In genomic region chr14:21519307-21519706, GRCm38 (mm10) we compare ENCODE assay signal across 24 mouse cellular contexts. TPM values are rescaled to one million over a fixed set of nuclear protein-coding genes. Genes with fewer than 3 reads are reported as not detected.
DNase-seq lines count a peak whose midpoint lies in the region; ATAC-seq and TF ChIP-seq lines count a peak whose summit lies in the region.
"Had no signal": no experiment of that assay in that cellular context is flagged by ENCODE, and none has a peak within 500 bp of the region (broad histone marks: within the 10 kb centered on the region; RNA-seq: fewer than 3 reads in every experiment).

No protein-coding gene starts in this region.

- H3K27me3 ChIP-seq in liver, embryonic 15.5 days = no peaks in the 10 kb centered on the region
- H3K27me3 ChIP-seq: forebrain, embryonic 13.5 days; hindbrain, embryonic 12.5 days had no signal

- H3K4me1 ChIP-seq in liver, embryonic 15.5 days (replicated peaks) = peaks cover 28% of the 10 kb centered on the region

- no peak overlapping the region for H3K9ac ChIP-seq in liver, embryonic 15.5 days
- H3K9ac ChIP-seq: forebrain, embryonic 13.5 days; hindbrain, embryonic 12.5 days had no signal

- TF ChIP-seq CTCF in left cerebral cortex, adult 2 months (IDR thresholded peaks at IDR 0.05) = no peak

- WGBS in liver, embryonic 15.5 days (ENCODE audit: insufficient replicate concordance) = 32% methylated on average over 3 of the region's 3 CpGs

- DNase-seq in adrenal gland, adult 2 months = peak; percentile 42
- no peak for DNase-seq in adrenal gland, adult 8-10 months
- no peak for DNase-seq in left cerebral cortex, adult 2 months (ENCODE audit: extremely low spot score in 1 of 2, low spot score in 2 of 2)
- no peak for DNase-seq in left cerebral cortex, adult 18-20 months (ENCODE audit: low spot score in 2 of 2)
- DNase-seq in cerebellum, adult 8-10 months = no peak
- DNase-seq in cerebellum, adult 9-11 months = no peak
- DNase-seq in urinary bladder, postnatal 10 days (ENCODE audit: low spot score) = no peak
- DNase-seq: cerebellum, adult 2 months; gastrocnemius, postnatal 36 days; heart, postnatal 10 days; kidney, adult 2 months; kidney, postnatal 14 days; layer of hippocampus, adult 9-11 months; lung, adult 2 months; lung, postnatal 36 days; retina, postnatal 1 day; right cerebral cortex, postnatal 4 days; thymus, adult 2 months had no signal

- H3K9me3 ChIP-seq in liver, embryonic 15.5 days (replicated peaks) = no peaks in the 10 kb centered on the region
- H3K9me3 ChIP-seq: forebrain, embryonic 13.5 days; hindbrain, embryonic 12.5 days; midbrain, embryonic 10.5 days had no signal

- intact Hi-C loops in left cerebral cortex, adult 2 months (cut with DNase I) = no loop called here

- H3K27ac ChIP-seq in left cerebral cortex, adult 2 months = peak overlapping the region; percentile 54
- peak overlapping the region; percentile 19; the same call in 1 of the 2 replicates for H3K27ac ChIP-seq in liver, embryonic 15.5 days (replicated peaks)
- H3K27ac ChIP-seq: forebrain, embryonic 13.5 days; hindbrain, embryonic 12.5 days; midbrain, embryonic 10.5 days had no signal

- H3K4me2 ChIP-seq in liver, embryonic 15.5 days = peak overlapping the region; percentile 40
- H3K4me2 ChIP-seq: forebrain, embryonic 13.5 days; hindbrain, embryonic 12.5 days had no signal

- no peak overlapping the region for H3K4me3 ChIP-seq in left cerebral cortex, adult 2 months
- H3K4me3 ChIP-seq in liver, embryonic 15.5 days (replicated peaks) = no peak overlapping the region
- H3K4me3 ChIP-seq: erythroblast, embryonic 14.5 days; forebrain, embryonic 13.5 days; hindbrain, embryonic 12.5 days; midbrain, embryonic 10.5 days had no signal

- peaks cover 13% of the 10 kb centered on the region for H3K36me3 ChIP-seq in liver, embryonic 15.5 days (replicated peaks)

- peak; percentile 49; the same call in 1 of the 2 replicates for ATAC-seq in liver, embryonic 15.5 days (ENCODE audit: insufficient read depth)
- ATAC-seq: forebrain, embryonic 13.5 days; inflammation-experienced regulatory T-cells, adult 6 months had no signal

RNA-seq across cellular contexts. Expression of gene Kat6b, which starts 38.1 kb away (rescaled TPM):
- 10 to 100 TPM; 33.4 to 37.3 TPM for total RNA-seq in adrenal gland, adult 2 months (2021)
- 9.5 and 12.3 TPM in 2 replicates for polyA plus RNA-seq in adrenal gland, adult 2 months (2012; rRNA removed)
- total RNA-seq in adrenal gland, adult 8-10 months (2022) = 10 to 100 TPM; 45.4 to 64.1 (median 52.1) TPM
- total RNA-seq in left cerebral cortex, adult 2 months (2021) = 100 to 1,000 TPM; 117 to 118 TPM
- 100 to 1,000 TPM; 126 to 132 TPM for total RNA-seq in left cerebral cortex, adult 18-20 months (2021)
- 1.3 and 1.5 TPM in 2 replicates for polyA plus RNA-seq in liver, embryonic 15.5 days (2015; fragmentation: Nextera tagmentation; extraction: Ambion mirVana)
